Mouse (Mus musculus) lung, embryonic 14.5 days (tissue): ENCODE data around the gene Gmppa. TPM values are rescaled to one million over a fixed set of nuclear protein-coding genes. Genes with fewer than 3 reads are reported as not detected.

Experiments
- ATAC-seq: fragments of 200-750 bp; cut with Nextera tagmentation; 2 replicates; pipeline ENCODE4 v1.8.0; 2017; ENCODE audit warnings: mild to moderate bottlenecking, moderate TSS enrichment, moderate library complexity; ENCODE audit not compliant: insufficient read depth
- DNase-seq: peaks from one replicate; pipeline ENCODE4 v3.0.0-alpha.2; 2015
- H3K27ac ChIP-seq: fragments of 300-500 bp; sonication (generic); 2 replicates; pipeline ENCODE4 v1.5.1; 2014; ENCODE audit warnings: low read depth, mild to moderate bottlenecking, moderate library complexity
- H3K27me3 ChIP-seq: fragments of 300-500 bp; sonication (generic); 2 replicates; pipeline ENCODE4 v1.6.1; 2014; ENCODE audit warnings: low read length, control low read depth; ENCODE audit not compliant: insufficient read depth
- H3K36me3 ChIP-seq: fragments of 300-500 bp; sonication (generic); 2 replicates; pipeline ENCODE4 v1.6.1; 2014; ENCODE audit warnings: control low read depth; ENCODE audit not compliant: insufficient read depth
- H3K4me1 ChIP-seq: fragments of 300-500 bp; sonication (generic); 2 replicates; pipeline ENCODE4 v1.6.1; 2014; ENCODE audit warnings: antibody characterized with exemption, control low read depth; ENCODE audit not compliant: insufficient read depth
- H3K4me2 ChIP-seq: fragments of 300-500 bp; sonication (generic); 2 replicates; pipeline ENCODE4 v1.6.1; 2014; ENCODE audit warnings: mild to moderate bottlenecking
- H3K4me3 ChIP-seq: fragments of 300-500 bp; sonication (generic); 2 replicates; pipeline ENCODE4 v1.5.1; 2014; ENCODE audit warnings: low read depth, low read length
- H3K9ac ChIP-seq: fragments of 300-500 bp; sonication (generic); 2 replicates; pipeline ENCODE4 v1.6.1; 2014
- H3K9me3 ChIP-seq: fragments of 300-500 bp; sonication (generic); 2 replicates; pipeline ENCODE4 v1.6.1; 2016; ENCODE audit warnings: low read depth, low read length, control low read depth
- CTCF ChIP-seq: IDR thresholded peaks from 2 replicates; pipeline ENCODE4 v1.5.1; 2016; ENCODE audit warnings: antibody characterized with exemption, low read depth
- WGBS: fragments of 180-500 bp; shearing (Covaris S2); extraction: QIAGEN DNeasy Blood & Tissue Kit; methylation state at CpG from one replicate; pipeline ENCODE4 v1.1.7; 2014; 5-methylcytosine and 5-hydroxymethylcytosine counted together
- polyA plus RNA-seq: library from polyadenylated mRNA; unstranded; fragments of >200 nt; fragmentation: Nextera tagmentation; extraction: Ambion mirVana; gene quantifications from 2 replicates; pipeline ENCODE4 v1.2.1, GENCODE M21; 2014

Gmppa gene
- polyA plus RNA-seq, 1 experiment from 2014 or later = 67.3 TPM

- no peak overlapping the region for H3K4me3 ChIP-seq
- no peaks in the 10 kb centered on the region for H3K9me3 ChIP-seq
- ATAC-seq = no peak
- DNase-seq = no peak
- 0 out of 2 replicates have a peak, but pooled peaks cover 5% of the 10 kb centered on the region for H3K36me3 ChIP-seq
- WGBS = 86% methylated on average over 3 of the region's 3 CpGs
- TF ChIP-seq CTCF = no peak
- peaks cover 4% of the 10 kb centered on the region for H3K4me1 ChIP-seq
- no peak overlapping the region for H3K4me2 ChIP-seq
- H3K27ac ChIP-seq = no peak overlapping the region; the same call in 1 of the 2 replicates
- no peak overlapping the region for H3K9ac ChIP-seq
- peaks cover 5% of the 10 kb centered on the region; the same call in 1 of the 2 replicates for H3K27me3 ChIP-seq
Measured at GRCm38 (mm10) chr1:75393846-75394245, 41.9 kb upstream of the Gmppa start.

GRCm38 (mm10) chr1:75398761-75399402 is 36.8 kb upstream of the Gmppa start:
- H3K4me1 ChIP-seq = peaks cover 23% of the 10 kb centered on the region
- H3K9ac ChIP-seq = peak overlapping the region; percentile 48
- no peak overlapping the region for H3K4me3 ChIP-seq
- no peaks in the 10 kb centered on the region for H3K9me3 ChIP-seq
- ATAC-seq = peak; percentile 70
- DNase-seq = peak; percentile 93
- peak overlapping the region; percentile 68 for H3K4me2 ChIP-seq
- no peaks in the 10 kb centered on the region for H3K27me3 ChIP-seq
- TF ChIP-seq CTCF = peak; percentile 87
- H3K36me3 ChIP-seq = peaks cover 28% of the 10 kb centered on the region
- WGBS = 4% methylated on average over 9 of the region's 9 CpGs
- H3K27ac ChIP-seq = peak overlapping the region; percentile 94

GRCm38 (mm10) chr1:75399755-75400492 is 35.8 kb upstream of the Gmppa start:
- Histone ChIP-seq H3K27me3 (no peaks in the 10 kb centered on the region), H3K4me2 (peak overlapping the region; percentile 68), H3K9ac (peak overlapping the region; percentile 48), H3K4me1 (peaks cover 23% of the 10 kb centered on the region), H3K4me3 (peak overlapping the region; percentile 30), H3K9me3 (no peaks in the 10 kb centered on the region), H3K27ac (peak overlapping the region; percentile 94), H3K36me3 (peaks cover 38% of the 10 kb centered on the region)
- ATAC-seq = peak; percentile 91
- DNase-seq = peak; percentile 92
- no peak for TF ChIP-seq CTCF
- 3% methylated on average over 15 of the region's 15 CpGs for WGBS

GRCm38 (mm10) chr1:75400493-75401115 is 35.1 kb upstream of the Gmppa start:
- Histone ChIP-seq H3K9ac (peak overlapping the region; percentile 48), H3K4me3 (peak overlapping the region; percentile 30), H3K9me3 (no peaks in the 10 kb centered on the region), H3K4me1 (peaks cover 23% of the 10 kb centered on the region), H3K36me3 (peaks cover 45% of the 10 kb centered on the region), H3K27me3 (no peaks in the 10 kb centered on the region), H3K27ac (peak overlapping the region; percentile 94), H3K4me2 (peak overlapping the region; percentile 68)
- WGBS = 23% methylated on average over 6 of the region's 6 CpGs
- ATAC-seq (no peak), DNase-seq (no peak)
- no peak for TF ChIP-seq CTCF

- 85% methylated on average over 3 of the region's 3 CpGs for whole genome bisulfite sequencing
- ATAC-seq = no peak
- H3K27ac ChIP-seq = no peak overlapping the region
- H3K4me1 ChIP-seq = peaks cover 7% of the 10 kb centered on the region; the same call in 1 of the 2 replicates
- no peaks in the 10 kb centered on the region for H3K27me3 ChIP-seq
- TF ChIP-seq CTCF = no peak
- DNase-seq = no peak
- no peak overlapping the region for H3K9ac ChIP-seq
- no peaks in the 10 kb centered on the region for H3K9me3 ChIP-seq
- no peak overlapping the region for H3K4me3 ChIP-seq
- H3K36me3 ChIP-seq = peaks cover 62% of the 10 kb centered on the region
- H3K4me2 ChIP-seq = no peak overlapping the region
Measured at GRCm38 (mm10) chr1:75405547-75405946, 30.2 kb upstream of the Gmppa start.

- no peak overlapping the region for H3K4me2 ChIP-seq
- no peak for TF ChIP-seq CTCF
- 0 out of 2 replicates have a peak, but pooled peaks cover under 1% of the 10 kb centered on the region for H3K4me1 ChIP-seq
- H3K27ac ChIP-seq = no peak overlapping the region
- 85% methylated on average over 15 of the region's 15 CpGs for WGBS
- peaks cover 66% of the 10 kb centered on the region for H3K36me3 ChIP-seq
- no peaks in the 10 kb centered on the region for H3K9me3 ChIP-seq
- H3K27me3 ChIP-seq = no peaks in the 10 kb centered on the region
- no peak overlapping the region for H3K4me3 ChIP-seq
- no peak overlapping the region for H3K9ac ChIP-seq
- no peak for ATAC-seq
- no peak for DNase-seq
Measured at GRCm38 (mm10) chr1:75406173-75406572, 29.6 kb upstream of the Gmppa start.

- WGBS = 87% methylated on average over 9 of the region's 9 CpGs
- no peak overlapping the region for H3K4me2 ChIP-seq
- no peak overlapping the region for H3K4me3 ChIP-seq
- ATAC-seq (no peak), DNase-seq (no peak)
- no peak overlapping the region for H3K9ac ChIP-seq
- no peaks in the 10 kb centered on the region for H3K27me3 ChIP-seq
- no peaks in the 10 kb centered on the region for H3K4me1 ChIP-seq
- no peak for TF ChIP-seq CTCF
- no peaks in the 10 kb centered on the region for H3K9me3 ChIP-seq
- no peak overlapping the region for H3K27ac ChIP-seq
- peaks cover 62% of the 10 kb centered on the region for H3K36me3 ChIP-seq
Measured at GRCm38 (mm10) chr1:75407056-75407455, 28.7 kb upstream of the Gmppa start.
